Mouse (Mus musculus) liver, embryonic 14.5 days (tissue): ENCODE data around the gene Trappc3. TPM values are rescaled to one million over a fixed set of nuclear protein-coding genes. Genes with fewer than 3 reads are reported as not detected.

Experiments used
- ATAC-seq: fragments of 200-750 bp; cut with Nextera tagmentation; 2 replicates; pipeline ENCODE4 v1.8.0; 2017; ENCODE audit warnings: moderate number of reproducible peaks, mild to moderate bottlenecking, moderate library complexity; ENCODE audit not compliant: insufficient read depth
- DNase-seq, 3 experiments: peaks; one replicate each; pipeline ENCODE4 v3.0.0-alpha.2; 2012 to 2013; ENCODE audit warnings: low read depth in 3 of 3, low spot score in 3 of 3
- H3K27ac ChIP-seq: fragments of 300-500 bp; sonication (generic); 2 replicates; pipeline ENCODE4 v1.5.1; 2014; ENCODE audit warnings: moderate library complexity, mild to moderate bottlenecking, control low read depth, inconsistent platforms
- H3K27me3 ChIP-seq: fragments of 300-500 bp; sonication (generic); 2 replicates; pipeline ENCODE4 v1.6.1; 2014; ENCODE audit warnings: mild to moderate bottlenecking, low read length, moderate library complexity; ENCODE audit not compliant: control insufficient read depth, insufficient read depth
- H3K36me3 ChIP-seq: fragments of 300-500 bp; sonication (generic); replicated peaks from 2 replicates; pipeline ENCODE4 v1.6.1; 2014; ENCODE audit warnings: low read depth; ENCODE audit not compliant: control insufficient read depth, insufficient read depth
- H3K4me1 ChIP-seq, 2 experiments: fragments of 200-500 bp in 1 of 2; fragments of 300-500 bp in 1 of 2; sonication (generic) in 1 of 2; replicated peaks; 2 replicates each; pipeline ENCODE4 v1.6.1; 2012 to 2014; ENCODE audit warnings: antibody characterized with exemption in 1 of 2, inconsistent platforms in 1 of 2, low read length in 1 of 2; ENCODE audit not compliant: control insufficient read depth in 2 of 2, insufficient read depth in 2 of 2
- H3K4me2 ChIP-seq: fragments of 300-500 bp; sonication (generic); 2 replicates; pipeline ENCODE4 v1.6.1; 2014; ENCODE audit warnings: low read depth, mild to moderate bottlenecking, control low read depth, moderate library complexity
- H3K4me3 ChIP-seq, 2 experiments: fragments of 200-500 bp in 1 of 2; fragments of 300-500 bp in 1 of 2; sonication (generic) in 1 of 2; 2 replicates each; pipeline ENCODE4 v1.5.1; 2012 to 2014; ENCODE audit warnings: low read depth in 2 of 2, low read length in 2 of 2, mild to moderate bottlenecking in 2 of 2, control low read depth in 1 of 2, inconsistent platforms in 1 of 2, moderate library complexity in 1 of 2; ENCODE audit not compliant: insufficient read depth in 1 of 2
- H3K9ac ChIP-seq: fragments of 300-500 bp; sonication (generic); replicated peaks from 2 replicates; pipeline ENCODE4 v1.6.1; 2014; ENCODE audit warnings: mild to moderate bottlenecking, control low read depth, moderate library complexity
- H3K9me3 ChIP-seq: fragments of 300-500 bp; sonication (generic); 2 replicates; pipeline ENCODE4 v1.6.1; 2016; ENCODE audit warnings: low read length, mixed read lengths; ENCODE audit not compliant: control insufficient read depth
- CTCF ChIP-seq: IDR thresholded peaks from 2 replicates; pipeline ENCODE4 v1.5.1; 2016; ENCODE audit warnings: antibody characterized with exemption, low read depth, control low read depth
- EP300 ChIP-seq: IDR thresholded peaks from 2 replicates; pipeline ENCODE4 v1.6.1; 2016; ENCODE audit warnings: antibody characterized with exemption, low read depth
- WGBS: fragments of 180-500 bp; shearing (Covaris S2); extraction: QIAGEN DNeasy Blood & Tissue Kit; methylation state at CpG from one replicate; pipeline ENCODE4 v1.1.7; 2014; ENCODE audit not compliant: insufficient replicate concordance; 5-methylcytosine and 5-hydroxymethylcytosine counted together
- polyA plus RNA-seq, 2 experiments: library from polyadenylated mRNA; depleted of rRNA in 1 of 2; stranded (reverse) in 1 of 2; unstranded in 1 of 2; fragments of >200 nt; fragmentation: Nextera tagmentation in 1 of 2; extraction: Ambion mirVana in 1 of 2; gene quantifications; 2 replicates each; pipeline versions ENCODE4 v1.2.1 to v1.2.3; 2012 to 2014

The Trappc3 gene
- polyA plus RNA-seq, 2 experiments: 8.8 to 23.4 TPM

DNA sequence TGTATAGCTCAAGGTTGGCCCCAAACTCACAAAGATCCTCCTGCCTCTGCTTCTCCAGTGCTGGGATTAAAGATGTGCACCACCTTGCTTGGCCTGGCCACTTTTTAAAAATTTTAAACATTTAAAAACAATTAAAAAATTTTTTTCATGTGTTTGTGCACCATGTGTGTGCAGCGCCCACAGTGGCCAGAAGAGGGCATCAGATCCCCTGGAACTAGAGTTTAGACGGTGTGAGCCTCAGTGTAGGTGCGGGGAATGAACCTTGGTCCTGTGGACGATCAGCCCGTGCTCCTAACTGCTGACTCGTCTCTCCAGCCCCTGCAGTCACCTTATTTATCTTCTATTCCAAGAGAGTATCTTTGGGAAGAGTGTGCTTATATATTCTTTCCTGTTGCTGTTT lies 43.9 kb downstream of the Trappc3 start:
- 79% methylated on average over 6 of the region's 6 CpGs for WGBS
- no peak overlapping the region for H3K27ac ChIP-seq
- no peaks in the 10 kb centered on the region for H3K36me3 ChIP-seq
- TF ChIP-seq CTCF (peak; percentile 35), EP300 (no peak)
- no peak for ATAC-seq
- no peak overlapping the region for H3K9ac ChIP-seq
- no peaks in the 10 kb centered on the region; the same call in 1 of the 2 replicates for H3K9me3 ChIP-seq
- no peak overlapping the region for H3K4me2 ChIP-seq
- H3K27me3 ChIP-seq: peaks cover 19% of the 10 kb centered on the region
- no peaks in the 10 kb centered on the region for H3K4me1 ChIP-seq
- DNase-seq: no peak
- no peak overlapping the region for H3K4me3 ChIP-seq

DNA sequence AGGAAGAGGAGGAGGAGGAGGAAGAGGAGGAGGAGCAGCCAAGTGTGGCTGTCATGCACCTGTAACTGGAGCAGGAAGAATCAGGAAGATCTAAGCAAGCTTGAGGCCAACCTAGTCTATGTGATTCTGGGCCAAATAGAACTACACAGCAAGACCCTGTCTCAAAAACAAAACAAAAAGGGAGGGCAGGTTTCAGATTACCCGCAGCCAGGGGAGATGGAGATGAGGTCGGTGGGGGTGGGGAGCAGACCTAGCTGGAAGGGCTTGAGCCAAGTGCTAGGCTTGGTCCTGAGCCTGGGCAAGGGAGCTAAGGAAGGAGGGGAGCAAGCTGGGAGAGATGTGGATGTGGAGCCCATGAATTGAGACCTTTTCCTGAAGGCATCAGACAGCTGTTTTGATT lies 44.7 kb downstream of the Trappc3 start:
- no peak for ATAC-seq
- no peak overlapping the region for H3K9ac ChIP-seq

DNA sequence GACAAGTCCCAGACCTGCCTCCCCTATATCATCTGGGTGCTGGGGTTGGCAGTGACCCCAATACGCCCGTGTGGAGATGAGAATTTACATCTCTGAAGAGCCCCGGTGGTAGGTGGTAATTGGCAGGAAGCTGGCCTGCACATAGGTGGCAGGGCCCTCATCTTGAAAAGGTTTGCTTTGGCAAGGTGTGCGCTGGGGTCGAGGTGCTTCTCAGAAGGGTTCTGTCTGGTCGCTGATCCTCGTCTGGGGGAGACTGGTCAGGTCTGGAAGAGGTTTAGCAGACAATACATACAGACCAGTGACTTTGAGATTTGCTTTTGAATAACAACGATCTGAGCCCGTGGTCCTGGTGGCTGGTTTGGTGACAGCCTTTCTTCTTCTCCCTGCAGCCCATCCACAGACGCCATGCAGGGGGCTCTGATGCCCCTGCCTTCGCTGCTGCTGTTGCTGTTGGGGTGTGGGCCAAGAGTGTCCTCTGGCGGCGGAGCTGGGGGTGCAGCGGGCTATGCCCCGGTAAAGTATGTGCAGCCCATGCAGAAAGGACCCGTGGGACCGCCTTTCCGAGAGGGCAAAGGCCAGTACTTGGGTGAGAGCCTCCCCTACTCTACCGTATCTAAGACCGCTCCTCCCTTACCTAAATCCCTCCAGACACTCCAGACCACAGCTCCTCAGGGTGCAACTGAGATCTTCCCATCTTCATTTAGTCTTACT lies 47.2 kb downstream of the Trappc3 start:
- H3K9me3 ChIP-seq: no peaks in the 10 kb centered on the region; the same call in 1 of the 2 replicates
- WGBS: 17% methylated on average over 20 of the region's 20 CpGs
- H3K36me3 ChIP-seq: no peaks in the 10 kb centered on the region
- H3K4me2 ChIP-seq: peak overlapping the region; percentile 33
- no peak overlapping the region for H3K27ac ChIP-seq
- DNase-seq (no peak), ATAC-seq (peak; percentile 23; the same call in 1 of the 2 replicates)
- no peak overlapping the region for H3K4me3 ChIP-seq
- no peak overlapping the region for H3K9ac ChIP-seq
- H3K27me3 ChIP-seq: no peaks in the 10 kb centered on the region
- H3K4me1 ChIP-seq: no peaks in the 10 kb centered on the region
- TF ChIP-seq EP300 (no peak), CTCF (no peak)

More for the DNA sequence above, 44.7 kb downstream of the Trappc3 start:
- TF ChIP-seq CTCF (no peak), EP300 (no peak)
- Histone ChIP-seq H3K4me3 (no peak overlapping the region), H3K27ac (no peak overlapping the region), H3K4me2 (no peak overlapping the region), H3K27me3 (peaks cover 11% of the 10 kb centered on the region), H3K9me3 (no peaks in the 10 kb centered on the region; the same call in 1 of the 2 replicates), H3K36me3 (no peaks in the 10 kb centered on the region), H3K4me1 (no peaks in the 10 kb centered on the region)
- 15% methylated on average over 2 of the region's 2 CpGs for WGBS
- DNase-seq: no peak

DNA sequence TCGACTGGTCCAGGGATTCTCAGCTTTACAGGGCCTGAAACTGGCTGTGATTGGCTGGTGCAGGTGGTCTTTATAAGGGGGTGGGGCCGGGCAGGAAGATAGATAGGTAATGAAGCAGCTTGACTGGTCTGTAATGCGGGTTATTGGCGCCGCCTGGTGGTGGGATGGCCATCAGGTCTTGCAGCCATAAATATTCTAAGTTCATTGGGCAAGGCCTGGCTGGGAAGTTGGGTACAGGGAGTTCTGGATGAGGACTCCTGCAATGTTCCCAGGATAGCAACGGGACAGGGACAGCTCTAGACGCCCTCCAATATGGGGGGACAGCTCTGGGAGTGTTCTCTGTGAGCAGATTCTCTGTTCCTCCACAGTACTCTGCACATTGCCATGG lies 47.8 kb downstream of the Trappc3 start:
- no peaks in the 10 kb centered on the region for H3K27me3 ChIP-seq
- no peak overlapping the region for H3K27ac ChIP-seq
- no peaks in the 10 kb centered on the region for H3K4me1 ChIP-seq
- WGBS: 0% methylated on average over 7 of the region's 7 CpGs
- no peaks in the 10 kb centered on the region for H3K36me3 ChIP-seq
- no peak overlapping the region for H3K9ac ChIP-seq
- H3K4me2 ChIP-seq: peak overlapping the region; percentile 33
- no peak overlapping the region for H3K4me3 ChIP-seq
- ATAC-seq (peak; percentile 37; the same call in 1 of the 2 replicates), DNase-seq (peak; percentile 46 to 56 (median 56))
- TF ChIP-seq CTCF: peak; percentile 89
- no peak for TF ChIP-seq EP300
- H3K9me3 ChIP-seq: no peaks in the 10 kb centered on the region; the same call in 1 of the 2 replicates

DNA sequence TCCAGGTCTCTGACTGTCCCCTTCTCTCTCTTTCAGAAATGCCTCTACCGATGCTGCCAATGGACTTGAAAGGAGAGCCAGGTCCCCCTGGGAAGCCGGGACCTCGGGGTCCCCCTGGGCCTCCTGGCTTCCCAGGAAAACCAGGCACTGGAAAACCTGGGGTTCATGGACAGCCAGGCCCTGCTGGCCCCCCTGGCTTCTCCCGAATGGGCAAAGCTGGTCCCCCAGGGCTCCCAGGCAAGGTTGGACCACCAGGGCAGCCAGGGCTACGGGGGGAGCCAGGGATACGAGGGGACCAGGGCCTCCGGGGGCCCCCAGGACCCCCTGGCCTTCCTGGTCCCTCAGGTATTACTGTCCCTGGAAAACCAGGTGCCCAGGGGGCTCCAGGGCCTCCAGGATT lies 48.2 kb downstream of the Trappc3 start:
- no peak for TF ChIP-seq EP300
- no peak for TF ChIP-seq CTCF
- H3K9me3 ChIP-seq: no peaks in the 10 kb centered on the region; the same call in 1 of the 2 replicates
- H3K27ac ChIP-seq: no peak overlapping the region
- DNase-seq (no peak), ATAC-seq (no peak)
- H3K27me3 ChIP-seq: no peaks in the 10 kb centered on the region
- H3K4me2 ChIP-seq: no peak overlapping the region
- H3K4me1 ChIP-seq: no peaks in the 10 kb centered on the region
- H3K4me3 ChIP-seq: no peak overlapping the region
- WGBS: 66% methylated on average over 7 of the region's 7 CpGs
- H3K36me3 ChIP-seq: no peaks in the 10 kb centered on the region
- no peak overlapping the region for H3K9ac ChIP-seq
